Mouse (Mus musculus): ENCODE data around the gene Tmprss11b.

DNA sequence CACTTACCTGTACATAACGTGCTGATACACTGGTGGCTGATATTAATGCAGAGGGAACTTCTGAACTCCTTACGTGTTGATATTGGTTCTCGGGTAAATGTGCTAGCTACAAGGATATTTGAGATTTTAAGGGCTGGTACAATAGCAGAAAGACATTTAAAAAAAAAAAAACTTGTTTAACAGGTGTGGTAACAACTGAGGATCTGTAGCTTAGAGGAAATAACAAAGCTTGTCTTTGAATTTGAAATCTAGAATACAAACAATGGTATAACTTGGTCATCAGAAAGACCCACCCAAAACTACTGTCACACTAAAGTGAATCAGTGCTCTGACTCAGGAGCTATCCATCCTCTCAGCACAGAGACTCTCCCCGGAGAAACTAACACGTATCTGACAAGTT, at the start of gene Tmprss11b:
- TF ChIP-seq GATA1 (IDR thresholded peaks at IDR 0.05; ENCODE audit: borderline replicate concordance, low read length) (no peak), FLI1 (IDR thresholded peaks at IDR 0.05; ENCODE audit: low read length) (no peak)

All from megakaryocyte, embryonic 14.5 days (primary cell).